Mouse (Mus musculus): ENCODE data around the gene Olfr464.

Gene Olfr464

DNA sequence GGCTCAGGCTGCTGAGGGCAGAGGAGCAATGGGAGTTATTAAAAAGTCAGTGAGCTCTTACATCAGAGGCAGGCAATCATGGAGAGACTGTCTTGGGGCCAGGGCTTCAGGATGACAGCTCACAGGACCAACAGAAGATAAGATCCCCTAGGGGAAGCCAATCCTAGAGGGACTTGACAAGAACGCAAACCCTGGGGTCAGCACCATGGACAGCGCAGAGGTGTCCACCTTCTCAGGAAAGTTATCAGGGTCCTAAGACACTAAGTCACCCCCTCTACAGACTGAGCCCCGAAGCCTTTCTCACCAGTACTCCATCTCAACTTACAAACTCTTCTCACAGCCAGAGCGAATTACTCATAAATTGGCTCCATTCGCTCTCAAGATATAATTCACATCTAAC, at the start of gene Olfr464:
Gene Olfr464 (minus strand): TSS at position 2 of the 400 bp plus-strand sequence.
- in situ Hi-C loops (cut with MboI; ENCODE audit: low sequenced_read_pairs), result no loop called here

DNA sequence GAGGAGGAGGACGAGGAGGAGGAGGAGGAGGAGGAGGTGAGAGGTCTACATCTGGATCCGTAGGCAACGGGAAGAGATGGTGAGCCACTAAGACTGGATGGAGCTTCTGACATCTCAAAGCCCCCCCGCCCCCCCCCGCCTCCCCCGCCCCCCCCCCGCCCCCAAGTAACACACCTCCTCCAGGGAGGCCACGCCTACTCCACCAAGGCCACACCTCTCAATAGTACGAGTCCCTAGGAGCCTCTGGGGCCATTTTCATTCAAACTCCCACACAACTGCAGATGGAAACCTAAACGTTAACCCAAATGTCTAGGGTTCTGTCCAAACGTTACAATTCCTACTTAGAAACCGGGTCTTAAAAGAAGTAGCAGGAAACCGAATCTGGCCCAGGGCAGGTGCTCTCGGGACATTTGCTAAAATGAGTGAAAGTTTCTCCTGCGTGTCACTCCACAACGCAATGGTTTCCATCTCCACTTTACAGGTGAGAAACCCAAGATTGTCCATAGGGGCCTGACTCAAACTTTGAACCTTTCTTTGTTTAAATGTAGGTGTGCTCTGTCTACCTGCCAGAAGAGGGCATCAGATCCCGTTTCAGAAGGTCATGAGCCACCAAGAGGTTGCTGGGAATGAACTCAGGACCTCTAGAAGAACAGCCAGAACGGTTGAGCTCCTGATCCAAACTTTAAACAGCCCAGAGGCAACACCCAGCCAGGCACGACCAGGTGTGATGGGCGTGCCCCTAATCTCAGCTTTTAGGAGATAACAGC, 47.8 kb upstream of the Olfr464 start:
- in situ Hi-C loops (cut with MboI; ENCODE audit: low sequenced_read_pairs), result loop anchor here (5.0 to 25.0 kb wide), 2 partner anchors 234 to 844 kb away; partner anchors contain the start of gene Mrps23

DNA sequence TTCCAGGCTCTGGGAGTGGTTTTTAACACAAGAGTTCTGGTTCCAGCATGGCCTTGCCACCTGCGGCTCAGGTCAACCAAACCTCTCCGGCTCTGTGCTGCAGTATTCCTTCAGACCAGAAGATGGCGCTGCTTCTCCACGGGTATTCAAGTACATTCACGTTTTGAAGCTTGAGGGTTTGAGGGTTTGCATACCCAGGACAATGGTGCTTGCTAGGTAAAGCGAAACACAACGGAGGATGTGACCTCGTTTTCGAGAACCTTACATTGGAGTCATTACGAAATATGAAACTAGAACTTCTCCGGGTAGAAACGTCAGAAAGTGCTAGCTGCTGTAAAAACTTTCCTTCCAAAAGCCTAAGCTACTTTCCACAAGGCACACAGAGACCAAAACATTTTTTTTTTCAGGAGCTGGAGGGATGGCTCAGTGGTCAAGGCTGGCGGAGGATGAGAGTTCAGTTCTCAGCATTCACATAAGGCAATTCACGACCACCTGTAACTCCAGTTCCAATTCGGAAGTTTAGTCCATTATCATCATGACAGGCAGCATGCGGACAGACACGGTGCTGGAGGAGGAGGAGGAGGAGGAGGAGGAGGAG, 47.0 kb upstream of the Olfr464 start:
- in situ Hi-C loops (cut with MboI; ENCODE audit: low sequenced_read_pairs), result loop anchor here (5.0 to 25.0 kb wide), 2 partner anchors 235 to 845 kb away; partner anchors contain the start of gene Mrps23

DNA sequence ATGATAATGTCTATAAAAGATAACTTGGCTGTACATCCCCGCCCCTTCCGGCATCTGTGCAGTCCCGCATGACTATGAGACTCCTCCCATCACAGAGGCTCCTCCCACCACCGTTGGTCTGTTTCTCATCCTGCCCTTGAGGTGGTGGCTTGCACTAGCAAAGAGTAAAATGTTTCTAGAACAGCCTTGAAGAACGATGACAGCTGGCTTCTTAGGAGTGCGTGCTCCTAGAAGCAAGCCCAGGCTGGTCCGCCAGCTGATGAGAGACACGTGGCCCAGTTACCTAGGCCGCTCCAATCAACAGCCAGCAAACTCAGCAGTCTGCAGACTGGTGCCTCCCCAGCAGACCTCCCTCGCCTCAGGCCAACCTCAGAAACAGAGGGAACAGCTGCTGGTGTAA, 45.4 kb upstream of the Olfr464 start:
- in situ Hi-C loops (cut with MboI; ENCODE audit: low sequenced_read_pairs), result loop anchor here (5.0 to 25.0 kb wide), 2 partner anchors 236 to 846 kb away; partner anchors contain the start of gene Mrps23

DNA sequence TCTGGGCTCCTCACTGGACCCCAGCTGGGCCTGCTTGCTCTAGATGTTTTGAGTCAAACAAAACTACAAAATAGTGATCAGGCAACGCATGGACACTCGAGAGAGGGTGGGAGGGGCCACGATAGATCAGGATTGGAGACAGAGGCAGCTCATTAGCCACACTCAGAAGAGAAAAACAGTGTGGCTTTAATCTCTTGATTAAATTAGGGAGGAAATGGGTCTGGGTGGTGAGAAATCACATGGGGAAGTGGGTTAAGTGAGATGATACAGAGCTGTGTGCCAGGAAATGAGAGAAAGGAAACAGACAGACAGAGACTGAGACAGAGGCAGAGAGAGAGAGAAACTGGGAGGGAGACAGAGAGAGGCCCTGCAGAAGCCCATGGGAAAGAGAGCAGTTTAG, 44.5 kb upstream of the Olfr464 start:
- in situ Hi-C loops (cut with MboI; ENCODE audit: low sequenced_read_pairs), result loop anchor here (5.0 to 25.0 kb wide), 2 partner anchors 237 to 847 kb away; partner anchors contain the start of gene Mrps23

DNA sequence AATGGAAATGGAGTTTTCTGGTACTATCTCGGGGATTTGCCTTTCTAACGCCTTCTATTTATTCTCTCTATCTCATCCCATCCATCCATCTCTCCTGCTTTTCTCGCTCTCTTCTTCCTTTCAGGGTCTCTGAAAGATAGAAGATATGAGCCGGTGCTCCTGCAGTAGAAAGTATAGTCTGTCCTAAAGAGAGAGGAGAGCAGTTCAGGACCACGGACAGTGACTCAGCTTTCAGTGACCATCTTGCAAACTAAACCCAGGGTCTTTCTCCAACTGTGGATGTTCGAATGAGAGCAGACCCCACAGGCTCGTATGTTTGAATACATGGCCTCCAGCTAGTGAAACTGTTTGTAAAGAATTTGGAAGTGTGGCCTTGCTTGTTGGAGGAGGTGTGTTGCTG, 36.3 kb upstream of the Olfr464 start:
- in situ Hi-C loops (cut with MboI; ENCODE audit: low sequenced_read_pairs), result loop anchor here (25.0 kb wide), 1 partner anchor 855 kb away; no protein-coding TSS in a partner anchor

- in situ Hi-C loops (cut with MboI; ENCODE audit: low sequenced_read_pairs), result loop anchor here (25.0 kb wide), 1 partner anchor 857 kb away; no protein-coding TSS in a partner anchor
These were observed 34.4 kb upstream of the Olfr464 start for GRCm38 (mm10) chr11:87955144-87955543.

GRCm38 (mm10) chr11:87949990-87950389, 29.2 kb upstream of the Olfr464 start:
- in situ Hi-C loops (cut with MboI; ENCODE audit: low sequenced_read_pairs), result loop anchor here (25.0 kb wide), 1 partner anchor 862 kb away; no protein-coding TSS in a partner anchor

- in situ Hi-C loops (cut with MboI; ENCODE audit: low sequenced_read_pairs), result no loop called here
These were observed 14.7 kb upstream of the Olfr464 start for GRCm38 (mm10) chr11:87935467-87935866.

GRCm38 (mm10) chr11:87933731-87934130, 13.0 kb upstream of the Olfr464 start:
- in situ Hi-C loops (cut with MboI; ENCODE audit: low sequenced_read_pairs), result no loop called here

DNA sequence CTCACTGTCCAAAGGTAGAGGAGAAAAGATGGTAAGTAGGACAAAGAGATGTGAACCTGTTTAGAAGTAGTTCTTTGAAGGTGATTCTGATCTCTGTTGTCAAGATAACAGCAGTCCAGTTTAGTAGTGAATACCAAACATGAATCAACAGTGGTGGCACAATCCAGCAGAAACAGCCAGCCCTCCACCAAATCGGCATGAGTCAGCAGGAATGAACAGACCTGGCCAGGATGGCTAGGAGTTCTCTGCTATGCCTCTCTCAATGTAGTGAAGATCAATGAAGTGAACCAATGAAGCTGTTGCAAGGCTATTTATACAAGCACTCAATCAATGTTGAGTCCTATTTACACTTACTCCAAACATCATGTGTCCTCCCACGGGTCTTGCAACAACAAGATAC, 9.6 kb upstream of the Olfr464 start:
- in situ Hi-C loops (cut with MboI; ENCODE audit: low sequenced_read_pairs), result no loop called here

- in situ Hi-C loops (cut with MboI; ENCODE audit: low sequenced_read_pairs), result no loop called here
These were observed 466 bp downstream of the Olfr464 start for GRCm38 (mm10) chr11:87920301-87920700.

- in situ Hi-C loops (cut with MboI; ENCODE audit: low sequenced_read_pairs), result no loop called here
These were observed 4.8 kb downstream of the Olfr464 start for GRCm38 (mm10) chr11:87916005-87916404.

GRCm38 (mm10) chr11:87904331-87904730, 16.4 kb downstream of the Olfr464 start:
- in situ Hi-C loops (cut with MboI; ENCODE audit: low sequenced_read_pairs), result no loop called here

DNA sequence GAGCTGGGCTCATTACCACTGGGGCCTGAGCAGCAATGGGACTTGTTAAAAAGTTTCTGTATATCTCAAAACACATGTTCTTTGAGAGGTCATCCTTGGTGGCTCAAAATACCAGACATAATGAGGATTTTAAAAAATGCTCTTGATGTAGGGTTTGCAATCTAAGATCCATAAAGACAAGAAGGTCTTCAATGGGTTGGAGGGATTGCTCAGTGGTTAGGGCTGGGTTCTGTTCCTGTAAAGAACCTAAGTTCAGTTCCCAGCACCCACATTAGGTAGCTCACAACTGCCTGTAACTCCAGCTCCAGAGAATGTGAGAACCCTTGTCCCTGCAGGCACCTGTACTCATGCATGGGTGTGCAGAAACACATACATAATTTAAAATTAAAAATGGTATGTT, 23.5 kb downstream of the Olfr464 start, which contains the start of gene Olfr463:
Gene Olfr463 (minus strand): TSS at position 101 of the 400 bp plus-strand sequence.
- in situ Hi-C loops (cut with MboI; ENCODE audit: low sequenced_read_pairs), result no loop called here

- in situ Hi-C loops (cut with MboI; ENCODE audit: low sequenced_read_pairs), result no loop called here
These were observed 28.6 kb downstream of the Olfr464 start, which contains the start of gene Olfr462 for GRCm38 (mm10) chr11:87892168-87892567. Gene Olfr462, minus strand, starts transcription at chr11:87892268.

DNA sequence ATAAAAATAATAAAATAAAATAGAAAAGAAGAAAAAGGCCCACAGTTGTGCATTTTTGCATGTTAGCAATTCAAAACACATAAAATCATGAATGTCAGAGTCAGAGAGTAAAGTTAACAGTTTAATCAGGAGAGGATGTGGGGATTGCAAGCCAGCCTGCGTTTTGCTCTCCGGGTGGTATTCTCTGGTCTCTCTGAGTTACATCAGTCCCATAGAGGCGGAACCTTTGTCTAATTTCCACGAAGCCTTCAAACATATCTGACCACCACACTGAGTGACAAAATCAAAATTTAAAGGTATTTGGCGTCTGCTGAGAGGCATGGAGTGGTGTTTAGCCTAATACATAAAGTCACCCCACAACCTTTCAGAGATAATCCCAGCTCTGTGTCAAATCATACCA, 35.9 kb downstream of the Olfr464 start:
- in situ Hi-C loops (cut with MboI; ENCODE audit: low sequenced_read_pairs), result no loop called here

DNA sequence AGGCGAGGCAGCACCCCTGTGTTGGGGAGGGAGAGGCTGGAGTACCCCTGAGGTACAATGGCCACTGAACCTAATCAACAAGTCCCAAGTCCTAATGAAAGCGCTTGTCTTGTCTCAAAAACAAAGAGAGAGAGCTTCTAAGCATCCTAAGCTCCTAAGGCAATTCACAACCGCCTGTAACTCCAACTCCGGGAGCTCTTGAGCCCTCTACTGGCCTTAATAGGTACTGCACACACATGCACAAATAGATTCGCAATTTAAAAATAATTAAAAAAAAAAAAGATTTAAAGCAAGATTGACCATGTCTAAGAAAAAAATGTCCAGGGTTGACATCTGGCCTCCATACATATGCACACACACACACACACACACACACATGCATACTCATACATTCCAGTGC, 37.3 kb downstream of the Olfr464 start:
- in situ Hi-C loops (cut with MboI; ENCODE audit: low sequenced_read_pairs), result no loop called here

DNA sequence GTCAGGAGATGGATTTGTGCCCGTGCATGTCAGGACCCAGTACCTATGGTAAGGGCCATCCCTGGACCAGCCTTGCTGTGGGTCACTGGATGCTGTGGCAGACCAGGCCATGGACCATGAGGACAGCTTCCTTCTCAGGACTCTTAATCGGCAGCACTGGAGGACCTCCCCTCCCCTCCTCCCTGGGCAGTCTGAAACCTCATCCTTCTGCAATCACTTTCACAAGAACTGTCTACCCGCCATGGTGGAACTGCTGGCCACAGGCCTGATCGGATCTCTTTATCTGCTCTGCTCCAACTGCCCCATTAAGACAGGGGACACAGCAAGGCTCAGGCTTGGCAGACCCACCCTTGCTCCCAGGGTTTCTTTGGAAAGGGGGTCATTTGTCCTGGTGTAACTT, 39.1 kb downstream of the Olfr464 start:
- in situ Hi-C loops (cut with MboI; ENCODE audit: low sequenced_read_pairs), result no loop called here

GRCm38 (mm10) chr11:87879826-87880225, 40.9 kb downstream of the Olfr464 start:
- in situ Hi-C loops (cut with MboI; ENCODE audit: low sequenced_read_pairs), result no loop called here

DNA sequence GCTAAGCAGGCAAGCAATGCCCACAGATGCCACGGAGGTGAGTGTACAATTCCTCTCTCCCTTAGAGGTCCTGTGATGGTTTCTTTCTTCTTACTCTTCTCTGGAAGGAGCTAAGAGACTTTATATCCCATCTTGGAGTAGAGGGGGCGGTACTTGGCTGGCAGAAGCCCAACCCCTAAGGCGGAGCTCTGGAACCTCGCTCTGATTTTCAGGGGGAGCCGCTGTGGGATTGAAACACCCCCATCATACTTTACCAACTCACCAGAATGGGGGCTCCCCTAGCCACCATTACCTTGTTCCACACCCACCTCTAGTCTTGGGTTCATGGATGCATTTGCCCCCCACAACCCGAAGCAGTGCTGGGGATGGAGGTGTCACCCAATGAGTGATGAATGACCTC, 45.3 kb downstream of the Olfr464 start, which contains the start of gene Epx:
Gene Epx (minus strand): TSS at position 101 of the 400 bp plus-strand sequence.
- in situ Hi-C loops (cut with MboI; ENCODE audit: low sequenced_read_pairs), result no loop called here

DNA sequence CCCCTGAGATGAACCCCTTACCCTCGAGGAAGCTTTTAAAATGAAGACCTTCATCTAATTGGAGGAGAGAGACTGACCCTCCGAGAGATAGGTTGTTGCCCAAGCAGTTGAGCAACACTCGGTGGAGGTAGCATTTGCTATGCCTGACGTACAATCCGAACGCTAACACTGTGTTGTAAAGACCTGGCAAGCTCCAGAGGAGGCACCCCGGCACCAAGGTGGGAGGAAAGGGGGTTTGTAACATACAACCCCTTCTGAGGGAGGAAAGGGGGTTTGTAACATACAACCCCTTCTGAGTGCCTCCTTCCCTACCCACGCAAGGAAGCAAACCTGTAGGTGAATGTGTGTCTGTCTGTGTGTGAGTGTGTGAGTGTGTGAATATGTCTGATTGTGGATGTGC, 49.0 kb downstream of the Olfr464 start:
- in situ Hi-C loops (cut with MboI; ENCODE audit: low sequenced_read_pairs), result no loop called here
